Mouse (Mus musculus) layer of hippocampus, adult 8-10 months (tissue): ENCODE results near the gene Tnfrsf4. TPM values are rescaled to one million over a fixed set of nuclear protein-coding genes. Genes with fewer than 3 reads are reported as not detected.

Experiments used
- DNase-seq, 2 experiments: peaks; one replicate each; pipeline ENCODE4 v3.0.0; 2022; ENCODE audit warnings: low spot score in 2 of 2
- total RNA-seq, 4 experiments: library from RNA; stranded (reverse); gene quantifications; 2 replicates each; pipeline ENCODE4 v1.2.4; 2022

Gene Tnfrsf4
- total RNA-seq, 4 experiments from 2014 or later = 1.1 to 3.5 (median 2.0) TPM

DNA sequence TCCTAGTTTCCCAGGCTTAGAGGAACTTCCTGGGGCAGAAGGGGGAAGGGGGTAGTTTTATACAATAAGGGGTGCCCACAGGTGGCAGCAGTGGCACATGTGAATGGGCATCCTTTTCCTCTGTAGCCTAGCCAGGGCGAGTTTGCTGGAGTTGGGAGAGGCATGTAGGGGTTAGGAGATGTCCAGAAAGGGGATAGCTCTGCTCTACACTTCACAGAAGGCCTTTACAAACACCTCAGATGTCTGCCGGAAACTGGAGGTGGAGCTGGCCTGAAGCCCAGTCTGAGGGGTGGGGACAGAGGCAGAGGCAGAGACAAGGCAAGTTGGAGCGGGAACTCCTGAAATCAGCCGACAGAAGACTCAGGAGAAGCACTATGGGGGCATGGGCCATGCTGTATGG is 12.4 kb downstream of the Tnfrsf4 start, which contains the start of gene Tnfrsf18:
Gene Tnfrsf18 (plus strand): TSS at position 152 of the 400 bp plus-strand sequence.
- peak in 1 of 2 experiments; percentile 42 for DNase-seq

DNA sequence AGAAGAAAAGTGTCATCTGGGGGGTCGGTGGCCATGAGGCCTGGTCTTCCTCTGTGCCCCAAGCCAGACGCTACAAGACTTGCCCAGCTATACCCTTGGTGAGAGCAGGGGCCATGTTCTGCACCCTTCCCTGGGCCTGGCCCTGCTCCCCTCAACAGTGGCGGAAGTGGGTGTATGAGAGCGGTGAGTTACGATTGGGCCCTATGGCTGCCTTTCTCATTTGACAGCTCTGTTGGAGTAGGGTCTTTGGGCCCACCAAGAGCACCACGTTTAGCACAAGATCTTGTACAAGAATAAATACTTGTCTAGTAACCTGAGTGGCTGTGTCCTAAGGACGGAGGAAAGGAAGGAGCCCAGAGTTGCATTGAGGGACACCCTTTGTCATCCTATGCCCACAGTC is 14.9 kb downstream of the Tnfrsf4 start:
- no peak for DNase-seq

DNA sequence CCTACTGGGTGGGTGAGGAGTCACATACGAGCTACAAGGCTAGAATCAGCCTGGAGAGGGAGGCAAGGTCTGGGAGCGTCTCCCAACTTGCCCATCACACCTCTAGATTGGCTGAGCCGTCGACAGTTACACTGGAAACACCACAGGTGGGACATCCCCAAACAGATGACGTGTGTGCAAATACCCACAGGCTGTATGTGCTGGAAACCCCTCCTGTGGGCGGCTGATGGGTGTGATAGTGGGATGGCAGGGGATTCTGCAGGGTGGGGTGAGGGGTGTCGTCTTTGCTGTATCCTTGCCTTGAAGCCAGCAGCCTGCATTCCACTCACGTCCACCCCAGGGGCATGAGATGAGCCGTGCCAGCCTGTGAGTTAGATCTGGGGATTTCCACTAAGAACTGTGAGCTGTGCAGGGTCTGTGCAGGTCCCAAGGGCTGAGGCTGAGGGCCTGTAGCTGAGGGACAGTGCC is 17.0 kb downstream of the Tnfrsf4 start:
- DNase-seq = no peak

DNA sequence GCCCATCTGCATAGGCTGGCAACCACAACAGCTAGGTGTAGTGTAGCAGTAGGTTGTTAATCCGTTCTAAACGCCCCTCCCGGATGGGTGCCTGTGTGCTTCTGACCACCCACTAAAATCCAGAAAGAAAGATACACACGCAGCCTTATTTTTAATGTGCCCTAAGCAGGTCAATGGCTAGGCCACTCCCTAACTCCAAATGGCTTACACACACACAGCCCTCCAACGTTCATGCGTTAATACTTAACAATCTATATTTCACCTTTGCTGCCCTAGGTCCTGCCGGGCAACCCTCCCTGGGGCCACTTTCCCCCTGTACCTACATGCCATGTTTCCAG is 17.6 kb downstream of the Tnfrsf4 start:
- no peak for DNase-seq

DNA sequence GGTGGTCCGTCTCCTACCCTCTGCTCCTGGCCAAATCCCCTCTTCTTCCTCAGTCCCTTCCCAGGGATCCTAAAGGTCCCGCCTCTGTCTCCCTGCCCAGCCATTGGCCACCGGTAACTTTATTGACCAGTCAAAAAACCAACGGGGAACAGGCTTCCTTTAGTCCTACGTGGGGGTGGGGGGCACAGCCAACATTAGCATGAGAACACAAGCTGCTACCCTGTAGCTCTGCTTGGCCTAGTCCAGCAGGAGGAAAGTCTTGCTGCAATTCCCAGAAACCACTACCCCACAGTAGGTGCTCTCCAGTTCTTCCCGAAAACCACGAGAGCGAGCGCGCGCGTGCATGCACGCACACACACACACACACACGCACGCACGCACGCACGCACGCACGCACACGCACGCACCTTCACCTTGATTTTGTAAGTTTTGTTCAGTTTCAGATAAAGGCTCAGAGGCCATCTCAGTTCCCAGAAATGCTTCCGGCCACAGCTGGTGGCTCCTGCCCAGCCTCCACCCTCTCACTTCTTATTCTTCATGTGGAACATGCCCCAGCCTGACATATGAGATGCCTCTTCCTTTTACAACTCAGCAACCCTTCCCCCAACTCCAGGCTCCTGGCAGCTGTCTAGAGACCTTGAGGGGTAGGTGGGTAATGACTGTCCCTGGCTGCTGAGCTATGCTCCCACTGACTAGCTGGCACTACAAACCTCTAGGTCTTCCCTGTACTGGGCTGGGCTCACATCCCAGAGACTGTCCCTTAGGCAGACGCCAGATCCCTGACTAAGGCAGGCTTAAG is 18.1 kb downstream of the Tnfrsf4 start:
- DNase-seq = peak; percentile 71 to 81

DNA sequence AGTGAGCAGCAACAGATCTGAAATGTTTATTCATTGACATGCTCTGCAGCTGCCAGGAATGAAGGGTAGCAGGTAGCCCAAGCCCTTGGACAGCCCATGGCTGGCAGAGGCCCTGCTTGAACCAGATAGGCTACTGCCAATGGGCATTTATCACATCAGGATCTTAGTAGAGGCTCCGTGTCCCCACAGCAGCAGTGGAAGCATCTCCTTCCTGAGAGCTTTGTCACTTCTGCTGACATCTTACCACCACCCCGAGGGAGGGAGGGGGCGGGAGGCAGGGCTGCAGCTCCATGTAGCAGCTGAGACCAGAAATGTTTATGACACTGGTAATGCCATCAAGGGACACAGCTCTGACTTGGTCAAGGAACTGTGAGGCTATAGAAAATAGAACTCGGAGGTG is 19.2 kb downstream of the Tnfrsf4 start:
- no peak for DNase-seq

DNA sequence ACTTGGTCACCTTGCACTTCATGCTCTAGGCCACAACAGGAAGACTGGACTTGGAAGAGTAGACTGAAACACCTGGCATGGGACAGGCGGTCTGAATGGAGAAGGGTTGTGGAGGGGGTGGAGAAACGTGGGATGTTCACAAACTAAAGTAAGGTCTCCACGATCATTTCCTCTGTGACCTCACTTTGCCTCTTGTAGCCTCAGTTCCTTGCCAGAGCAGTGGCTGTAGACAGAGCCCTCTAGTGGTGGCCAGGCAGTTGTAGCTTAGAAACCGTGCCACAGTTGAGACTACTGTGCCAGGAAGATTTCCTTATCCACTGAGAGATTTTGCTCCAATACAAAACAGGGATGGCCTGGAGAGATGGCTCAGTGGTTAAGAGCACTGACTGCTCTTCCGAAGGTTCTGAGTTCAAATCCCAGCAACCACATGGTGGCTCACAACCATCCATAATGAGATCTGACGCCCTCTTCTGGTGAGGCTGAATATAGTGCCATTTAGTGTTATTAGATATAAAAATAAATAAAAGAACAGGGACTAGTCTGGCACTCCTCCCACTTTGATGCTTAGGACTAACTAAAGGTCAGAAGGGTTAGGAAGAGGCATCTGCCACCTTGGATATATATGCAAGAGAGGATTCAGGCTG is 20.0 kb downstream of the Tnfrsf4 start:
- no peak for DNase-seq

DNA sequence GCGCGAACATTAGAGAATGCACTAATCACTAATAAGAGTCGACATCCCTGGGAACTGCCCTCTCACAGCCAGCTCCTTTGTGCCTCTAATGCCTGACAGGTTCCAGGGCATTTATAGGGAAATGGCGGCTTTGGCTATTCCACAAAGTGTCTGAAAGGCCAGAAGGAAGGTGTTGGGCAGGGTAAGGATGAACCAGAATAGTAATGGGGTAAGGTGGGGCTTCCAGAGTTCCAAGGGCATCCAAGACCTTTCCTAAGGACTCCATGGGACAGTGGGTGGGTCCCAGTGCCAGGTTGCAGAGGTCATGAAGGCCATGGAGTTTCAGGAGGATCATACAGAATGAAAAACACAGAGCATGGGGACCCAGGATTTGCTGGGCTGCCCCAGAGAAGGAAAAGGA is 20.7 kb downstream of the Tnfrsf4 start:
- DNase-seq = no peak

DNA sequence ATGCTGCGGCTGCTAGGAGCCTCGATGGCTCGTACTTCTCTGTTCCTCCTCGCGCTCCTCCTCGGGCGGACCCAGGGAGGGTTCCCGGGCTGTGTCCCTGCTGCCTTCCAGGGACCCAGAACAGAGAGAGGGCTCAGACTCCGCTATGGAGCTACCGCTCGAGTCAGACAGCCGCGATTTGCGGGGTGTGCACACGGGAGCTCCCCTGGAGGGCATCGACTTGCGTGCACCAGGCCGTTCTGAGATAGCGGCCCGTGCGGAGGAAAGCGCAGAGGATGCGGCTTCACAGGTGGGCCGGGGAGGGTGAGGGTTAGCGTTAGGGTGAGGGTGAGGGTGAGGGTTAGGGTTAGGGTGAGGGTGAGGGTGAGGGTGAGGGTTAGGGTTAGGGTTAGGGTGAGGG is 21.3 kb downstream of the Tnfrsf4 start:
- no peak for DNase-seq

DNA sequence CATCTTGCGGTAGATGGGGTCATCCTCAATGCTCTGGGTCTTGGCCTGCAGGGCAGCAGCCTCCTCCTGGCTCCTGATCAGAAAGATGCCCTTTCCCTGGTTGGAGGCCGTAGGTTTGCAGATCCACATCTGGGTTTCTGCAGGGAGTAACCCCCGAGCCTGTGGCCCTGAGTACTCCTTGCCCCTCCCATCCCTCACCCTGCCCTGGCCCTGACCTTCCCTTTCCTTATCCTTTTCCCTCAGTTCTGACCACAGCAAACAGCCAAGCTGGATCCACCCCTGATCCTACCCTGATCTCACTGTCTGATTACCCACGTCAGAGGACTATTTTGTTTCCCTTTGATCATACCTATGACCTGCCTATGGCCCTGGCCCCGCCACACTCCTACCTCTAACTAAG is 31.1 kb downstream of the Tnfrsf4 start:
- DNase-seq = no peak

DNA sequence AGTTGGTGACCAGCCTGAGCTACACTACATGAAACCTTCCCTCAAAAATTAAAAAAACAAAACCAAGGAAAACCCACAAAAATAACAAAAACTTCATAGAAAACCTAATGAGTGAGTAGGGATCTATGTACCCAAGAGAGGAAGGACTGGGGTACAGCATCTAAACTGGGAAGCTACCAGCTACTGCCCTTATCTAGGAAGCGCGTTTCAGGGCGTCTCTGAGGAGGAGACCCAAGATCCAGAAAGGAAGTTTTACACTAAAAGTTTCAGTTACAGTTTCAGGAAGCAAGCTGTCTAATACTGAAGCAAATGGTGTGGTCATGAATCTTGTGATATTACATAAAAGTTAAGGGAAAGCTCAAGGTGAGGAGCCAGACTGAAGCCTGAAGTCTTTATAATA is 36.1 kb downstream of the Tnfrsf4 start:
- no peak for DNase-seq

DNA sequence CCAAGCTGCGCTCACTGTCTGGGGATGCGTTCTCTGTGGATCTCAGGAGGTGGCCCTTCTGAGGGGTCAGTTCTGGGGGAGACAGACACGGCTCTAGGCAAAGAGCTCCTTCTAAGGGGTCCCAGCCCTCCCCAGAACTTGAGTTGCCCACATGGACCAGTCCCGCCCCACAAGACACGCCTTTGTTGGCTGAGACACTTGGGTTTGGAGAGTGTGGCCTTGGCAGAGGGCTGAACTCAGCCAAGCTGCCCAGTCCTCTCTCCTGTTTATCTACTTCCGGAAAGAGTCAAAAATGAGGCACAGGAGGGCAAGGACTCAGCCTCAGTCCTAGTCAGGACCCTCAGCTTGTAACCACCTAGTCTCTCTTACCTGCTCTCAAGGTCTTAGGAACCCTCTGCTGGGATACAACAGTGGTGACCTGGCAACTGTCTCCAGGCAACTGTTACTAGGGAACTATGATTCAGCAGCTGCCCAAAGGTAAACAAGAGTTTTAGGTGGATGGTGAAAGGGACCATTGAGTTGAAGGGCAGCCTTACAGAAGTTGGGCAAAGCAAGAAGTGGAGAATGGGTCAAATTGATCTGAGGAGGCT is 36.8 kb downstream of the Tnfrsf4 start:
- no peak for DNase-seq

DNA sequence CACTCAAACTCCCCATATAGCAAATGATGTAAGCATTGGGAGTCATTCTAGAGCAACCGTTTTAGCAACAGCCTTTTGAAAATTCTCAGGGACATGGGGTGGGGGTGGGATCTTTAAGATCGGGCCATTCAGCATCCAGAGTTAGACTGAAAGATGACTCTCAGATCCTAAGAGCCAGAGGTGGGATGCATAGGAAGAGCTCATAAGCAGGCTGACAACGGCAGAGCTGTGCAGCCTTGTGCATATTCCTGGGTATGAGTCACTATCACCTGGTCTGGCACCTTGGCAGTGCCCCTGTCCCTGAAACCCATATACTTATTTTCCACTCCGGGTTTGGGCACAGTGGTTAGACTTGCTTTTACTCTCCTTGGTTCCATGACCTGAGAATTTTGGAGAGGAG is 39.5 kb downstream of the Tnfrsf4 start:
- no peak for DNase-seq

DNA sequence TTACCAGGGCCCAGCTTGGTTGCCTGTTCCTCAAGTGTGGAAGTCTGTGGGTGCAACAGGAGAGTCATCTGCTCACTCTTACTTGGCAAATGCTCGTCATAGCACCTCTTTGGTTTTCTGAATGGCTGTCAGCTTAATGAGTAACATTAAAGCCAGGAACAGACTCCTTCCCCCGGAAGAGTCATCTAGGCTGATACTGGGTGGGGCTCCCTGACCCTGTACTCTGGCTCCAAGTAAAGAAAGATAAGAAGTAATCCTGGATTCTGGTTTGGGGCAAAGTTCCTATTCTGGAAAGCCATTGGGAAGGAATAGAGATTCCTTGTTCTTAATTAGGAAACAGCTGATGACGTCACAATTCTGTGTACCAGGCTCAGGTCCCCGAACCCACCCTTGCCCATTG is 40.5 kb downstream of the Tnfrsf4 start:
- DNase-seq = no peak

DNA sequence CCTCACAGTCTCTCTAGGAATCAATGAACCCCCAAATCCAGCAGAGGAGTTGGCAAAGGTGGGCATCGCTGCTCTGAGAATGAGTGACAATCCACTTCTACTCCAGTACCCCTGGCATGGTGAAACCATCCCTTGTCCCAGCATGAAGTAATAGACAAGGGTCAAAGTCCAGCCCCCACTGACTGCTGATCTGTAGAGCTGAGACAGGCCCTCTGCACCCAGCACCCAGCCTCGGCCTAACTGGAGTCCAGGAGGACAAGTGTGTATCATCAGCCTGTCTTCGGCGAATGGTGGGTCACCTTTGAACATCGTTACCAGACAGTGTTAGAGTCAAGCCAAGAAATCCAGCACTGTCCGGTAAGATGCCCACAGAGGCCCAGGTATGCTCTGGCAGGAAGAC is 41.0 kb downstream of the Tnfrsf4 start:
- DNase-seq = no peak

DNA sequence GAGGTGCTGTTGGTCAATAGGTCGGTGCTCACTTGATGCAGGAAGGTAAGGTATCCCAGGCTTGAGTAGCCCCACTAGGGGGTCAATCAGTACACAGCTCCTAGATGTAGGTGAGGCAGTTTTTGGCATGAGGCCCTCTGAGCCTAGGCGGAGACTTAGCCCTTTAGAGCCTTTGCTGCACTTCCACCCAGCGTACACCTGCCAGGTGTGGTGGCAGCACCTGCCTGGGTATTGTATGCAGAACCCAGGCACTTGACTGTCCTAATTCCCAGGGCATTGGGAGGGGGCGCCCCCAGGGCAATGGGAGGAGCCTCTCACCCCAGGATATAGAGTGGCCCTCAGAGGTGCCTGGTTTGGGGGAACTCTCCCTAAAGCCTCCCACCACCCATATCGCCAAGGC is 41.5 kb downstream of the Tnfrsf4 start:
- DNase-seq = no peak

DNA sequence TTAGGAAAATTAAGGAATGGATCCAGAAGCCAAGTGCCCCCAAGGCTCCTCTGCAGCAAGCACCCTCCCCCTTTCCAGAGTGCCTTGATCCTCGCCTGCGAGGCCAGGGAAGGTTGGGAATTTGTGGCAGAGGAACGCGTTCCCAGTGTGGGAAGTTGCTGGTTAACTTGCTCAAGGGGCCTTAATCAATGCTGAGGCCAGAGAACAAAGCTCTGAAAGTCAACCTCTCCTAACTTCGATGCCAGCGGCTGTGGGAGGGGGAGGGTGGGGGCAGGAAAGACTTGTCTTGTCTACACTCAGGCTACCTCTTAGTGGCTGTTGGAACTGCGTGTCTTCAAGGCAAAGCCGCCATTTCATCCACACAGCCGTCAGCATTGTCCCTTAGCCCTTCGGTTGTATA is 44.1 kb downstream of the Tnfrsf4 start:
- no peak for DNase-seq

DNA sequence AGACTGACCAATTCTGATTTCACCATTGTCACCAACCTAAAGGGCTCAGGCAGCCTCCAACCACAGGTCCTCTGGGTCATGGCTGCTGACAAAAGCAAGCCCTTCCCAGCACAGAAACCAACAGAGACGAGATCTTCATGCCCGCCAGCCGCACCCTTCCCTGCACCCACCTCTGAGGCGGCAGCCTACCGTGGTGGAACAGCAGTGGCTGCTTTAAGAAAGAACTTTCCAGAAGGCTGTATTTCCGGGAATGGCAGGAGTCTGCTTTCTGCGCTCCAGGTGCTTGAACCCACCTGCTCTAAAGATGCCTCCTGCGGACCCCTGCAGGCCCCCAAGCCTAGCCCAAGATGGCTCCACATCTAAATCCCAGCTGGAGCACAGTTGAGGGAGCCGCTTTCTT is 45.2 kb downstream of the Tnfrsf4 start:
- DNase-seq = no peak

DNA sequence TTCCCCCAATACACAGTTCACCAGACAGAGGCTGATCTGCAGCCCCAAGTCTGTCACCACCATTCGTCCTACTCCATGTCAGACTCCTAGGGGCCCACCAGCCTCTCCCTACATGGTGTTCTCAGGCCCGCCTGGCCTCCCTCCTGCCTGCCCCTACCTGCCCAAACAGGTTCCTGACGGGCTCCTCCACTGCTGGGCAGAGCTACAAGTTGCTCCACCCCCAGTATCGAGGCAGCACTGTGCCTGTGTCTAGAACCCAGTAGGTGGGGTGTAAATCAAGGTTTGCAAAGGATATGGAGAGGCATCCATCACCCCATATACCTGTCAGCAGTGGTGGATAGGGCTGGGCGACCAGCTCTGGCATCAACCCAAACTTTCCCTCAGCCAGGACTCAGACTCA is 45.6 kb downstream of the Tnfrsf4 start, which contains the start of gene Ttll10:
Gene Ttll10 (minus strand): TSS at position 154 of the 400 bp plus-strand sequence.
- DNase-seq = no peak

DNA sequence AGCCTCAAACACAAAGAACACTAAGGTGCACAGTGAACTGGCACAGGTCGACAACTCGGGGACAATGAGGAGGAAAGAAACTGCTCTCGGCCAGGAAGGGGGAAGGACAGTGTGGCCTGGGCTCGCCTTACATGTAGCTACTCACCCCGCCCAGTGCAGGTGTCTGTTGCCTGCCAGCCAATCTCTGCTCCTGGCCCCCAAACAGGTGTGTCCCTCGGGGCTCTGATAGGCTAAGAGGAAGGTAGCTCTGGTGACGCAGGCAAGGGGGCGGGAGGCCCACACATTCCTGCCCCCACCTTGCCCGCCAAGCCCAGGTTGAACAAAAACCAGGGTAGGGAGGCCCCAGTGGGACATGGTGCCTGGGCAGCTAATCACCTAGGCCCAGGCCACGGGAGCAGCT is 46.1 kb downstream of the Tnfrsf4 start:
- no peak for DNase-seq

DNA sequence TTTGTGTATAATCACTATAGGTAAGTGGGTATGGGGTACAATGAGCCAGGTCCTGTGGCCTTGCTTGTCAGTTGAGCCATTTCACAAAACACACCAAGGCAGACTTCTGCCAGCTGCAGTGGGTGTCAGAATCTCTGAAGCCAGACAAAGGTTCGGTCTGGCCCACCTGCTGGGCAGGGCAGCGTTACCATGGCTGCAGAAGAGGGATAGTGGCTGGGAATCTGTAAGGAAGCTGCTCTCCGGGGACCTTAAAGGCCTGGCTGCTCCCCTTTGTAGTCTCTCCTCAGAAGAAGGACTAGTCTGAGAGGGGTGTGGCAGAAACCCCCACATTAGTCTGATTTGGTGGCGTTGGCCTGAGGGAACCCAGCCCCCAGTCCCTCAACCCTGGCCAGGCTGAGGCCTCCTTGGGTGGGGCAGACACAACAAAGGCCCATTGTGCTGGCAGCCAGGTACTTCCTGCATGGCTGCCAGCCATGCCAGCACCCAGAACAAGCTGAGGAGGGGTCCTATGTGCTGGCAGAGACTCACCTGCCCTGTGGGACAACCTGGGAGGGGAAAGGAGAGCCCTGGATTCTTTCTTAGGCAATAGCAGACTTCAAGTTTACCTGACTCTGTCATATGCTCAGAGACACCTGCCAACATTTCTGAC is 50.3 kb downstream of the Tnfrsf4 start:
- no peak for DNase-seq

DNA sequence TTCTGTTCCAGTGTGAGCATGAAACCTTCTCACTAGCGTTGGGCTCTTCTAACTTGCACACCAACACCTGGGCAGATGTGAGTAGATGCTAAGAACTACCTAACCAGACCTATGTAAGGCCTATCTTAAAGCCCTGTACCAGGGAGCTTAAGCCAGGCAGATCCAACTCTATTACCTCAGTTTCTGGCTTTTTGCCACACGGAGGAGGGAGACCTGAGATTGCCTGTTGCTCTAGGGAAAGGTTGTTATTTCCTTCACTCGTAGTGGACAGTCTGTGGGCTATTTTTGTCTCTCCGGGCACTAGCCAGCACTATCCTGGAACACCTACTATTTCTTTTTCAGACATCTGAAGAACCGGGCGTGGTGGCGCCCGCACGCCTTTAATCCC is 50.9 kb downstream of the Tnfrsf4 start:
- no peak for DNase-seq
